Mouse (Mus musculus): ENCODE measurements around the gene 1810049J17Rik.

DNA sequence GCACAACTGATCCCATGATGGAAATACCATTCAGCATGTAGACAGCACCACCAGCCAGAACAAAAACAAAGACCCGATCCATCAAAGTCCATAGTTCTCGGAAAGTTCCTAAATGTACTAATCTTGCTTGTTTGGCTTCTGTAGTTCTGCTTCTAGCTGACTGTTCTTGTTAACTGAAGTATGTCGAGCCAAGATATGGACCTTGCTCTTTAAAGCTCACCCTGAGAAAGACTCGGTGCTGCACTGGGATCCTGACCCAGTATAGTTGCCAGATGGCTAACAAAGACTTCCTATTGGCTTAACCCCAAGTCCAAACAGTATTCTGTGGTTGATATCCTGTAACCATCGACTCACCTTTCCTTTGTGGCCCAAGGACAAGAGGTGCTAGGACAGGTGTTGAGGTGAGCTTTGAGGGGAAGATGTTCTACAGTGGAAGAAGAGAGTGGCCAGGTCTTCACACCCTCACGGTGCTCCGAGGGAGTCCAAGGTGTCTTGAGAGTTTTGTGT lies 23.4 kb downstream of the 1810049J17Rik start:
- TF ChIP-seq CTCF (IDR thresholded peaks at IDR 0.05) (no peak), POLR2A (IDR thresholded peaks at IDR 0.05; ENCODE audit: insufficient read depth, low read depth, low read length) (no peak), EP300 (IDR thresholded peaks at IDR 0.05; ENCODE audit: insufficient read depth, low read depth, low read length) (no peak)
